19 mouse cellular contexts compared by ENCODE assay signal in the genomic region with DNA sequence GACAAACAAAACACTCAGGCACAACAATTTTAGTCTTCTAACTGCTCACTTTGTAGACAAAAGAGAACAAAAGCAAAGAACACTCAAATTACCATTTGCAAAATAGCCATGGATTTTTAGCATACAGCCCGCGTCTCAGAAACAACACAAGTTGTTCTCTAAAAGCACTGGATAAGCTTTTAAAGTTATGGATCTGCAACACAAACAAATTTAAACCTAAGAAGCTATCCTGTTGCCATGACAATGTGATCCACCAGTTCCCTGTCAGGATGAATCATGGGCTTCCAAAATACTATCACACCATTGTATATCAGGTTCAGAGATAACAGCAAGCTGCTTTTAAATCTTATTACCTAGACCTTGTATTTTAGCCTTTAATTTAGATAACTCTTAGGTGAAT.
DNase-seq lines count a peak whose midpoint lies in the region; ATAC-seq and TF ChIP-seq lines count a peak whose summit lies in the region.
"Had no signal": no experiment of that assay in that cellular context is flagged by ENCODE, and none has a peak within 500 bp of the region (broad histone marks: within the 10 kb centered on the region; RNA-seq: fewer than 3 reads in every experiment).

No protein-coding gene starts in this region.

- no peak for ATAC-seq in hindbrain, postnatal 0 days
- no peak for ATAC-seq in hindbrain, embryonic 13.5 days (ENCODE audit: low FRiP score)
- no peak for ATAC-seq in midbrain, embryonic 11.5 days (ENCODE audit: low FRiP score)
- ATAC-seq in midbrain, postnatal 0 days (ENCODE audit: low FRiP score): no peak
- ATAC-seq in granulocyte monocyte progenitor cell, adult 5-6 weeks (replicated peaks; ENCODE audit: poor library complexity, severe bottlenecking): no peak
- ATAC-seq: forebrain, embryonic 15.5 days; hindbrain, embryonic 16.5 days had no signal

- H3K4me1 ChIP-seq in hindbrain, postnatal 0 days (ENCODE audit: insufficient read depth, low read length): no peaks in the 10 kb centered on the region
- H3K4me1 ChIP-seq in hindbrain, embryonic 13.5 days (replicated peaks): peaks cover 5% of the 10 kb centered on the region; the same call in 1 of the 2 replicates
- H3K4me1 ChIP-seq in midbrain, embryonic 11.5 days (ENCODE audit: control insufficient read depth, insufficient read depth, low read length): no peaks in the 10 kb centered on the region
- no peaks in the 10 kb centered on the region for H3K4me1 ChIP-seq in midbrain, embryonic 10.5 days
- H3K4me1 ChIP-seq in midbrain, postnatal 0 days (ENCODE audit: insufficient read depth, low read length): no peaks in the 10 kb centered on the region
- H3K4me1 ChIP-seq: embryonic facial prominence, embryonic 15.5 days; heart, embryonic 13.5 days had no signal

- no peaks in the 10 kb centered on the region for H3K27me3 ChIP-seq in hindbrain, postnatal 0 days (ENCODE audit: insufficient read depth, low read length)
- no peaks in the 10 kb centered on the region for H3K27me3 ChIP-seq in hindbrain, embryonic 13.5 days
- no peaks in the 10 kb centered on the region for H3K27me3 ChIP-seq in midbrain, embryonic 11.5 days (ENCODE audit: control insufficient read depth, insufficient read depth, low read length)
- no peaks in the 10 kb centered on the region for H3K27me3 ChIP-seq in midbrain, embryonic 10.5 days (ENCODE audit: low read depth, poor library complexity, severe bottlenecking)
- no peaks in the 10 kb centered on the region for H3K27me3 ChIP-seq in midbrain, postnatal 0 days (ENCODE audit: insufficient read depth, low read length)
- H3K27me3 ChIP-seq: embryonic facial prominence, embryonic 15.5 days; forebrain, embryonic 15.5 days; heart, embryonic 13.5 days had no signal

- H3K9me3 ChIP-seq in hindbrain, postnatal 0 days (ENCODE audit: low read length): no peaks in the 10 kb centered on the region
- no peaks in the 10 kb centered on the region for H3K9me3 ChIP-seq in hindbrain, embryonic 13.5 days
- H3K9me3 ChIP-seq in midbrain, embryonic 11.5 days (ENCODE audit: control insufficient read depth, low read length): no peaks in the 10 kb centered on the region
- H3K9me3 ChIP-seq in midbrain, embryonic 10.5 days (replicated peaks): no peaks in the 10 kb centered on the region
- no peaks in the 10 kb centered on the region for H3K9me3 ChIP-seq in midbrain, postnatal 0 days (ENCODE audit: low read length)
- H3K9me3 ChIP-seq: embryonic facial prominence, embryonic 15.5 days; forebrain, embryonic 15.5 days had no signal

- DNase-seq in hindbrain, postnatal 0 days (ENCODE audit: low spot score): peak; percentile 18
- DNase-seq in midbrain, embryonic 11.5 days (ENCODE audit: low spot score, missing footprints): peak; percentile 41
- DNase-seq in midbrain, embryonic 10.5 days (ENCODE audit: low spot score): no peak
- peak; percentile 69 for DNase-seq in brain, adult 2 months (ENCODE audit: low read depth, low spot score)
- DNase-seq in midbrain, postnatal 0 days (ENCODE audit: low spot score): peak; percentile 33
- DNase-seq: cerebellum, adult 18-20 months; cerebellum, adult 9-11 months; cerebellum, postnatal 36 days; gastrocnemius, adult 2 months; gastrocnemius, postnatal 25 days; heart, adult 11 months; heart, postnatal 36 days had no signal

- H3K4me2 ChIP-seq in hindbrain, postnatal 0 days (ENCODE audit: low read depth, low read length): no peak overlapping the region
- H3K4me2 ChIP-seq in hindbrain, embryonic 13.5 days: no peak overlapping the region
- no peak overlapping the region for H3K4me2 ChIP-seq in midbrain, embryonic 11.5 days
- H3K4me2 ChIP-seq in midbrain, postnatal 0 days (ENCODE audit: low read depth, low read length, poor library complexity, severe bottlenecking): no peak overlapping the region
- H3K4me2 ChIP-seq: embryonic facial prominence, embryonic 15.5 days; forebrain, embryonic 15.5 days; heart, embryonic 13.5 days had no signal

- no peak overlapping the region for H3K4me3 ChIP-seq in hindbrain, postnatal 0 days (ENCODE audit: low read length)
- H3K4me3 ChIP-seq in hindbrain, embryonic 13.5 days: no peak overlapping the region
- no peak overlapping the region for H3K4me3 ChIP-seq in midbrain, embryonic 11.5 days (ENCODE audit: low read depth, low read length)
- no peak overlapping the region for H3K4me3 ChIP-seq in midbrain, embryonic 10.5 days
- no peak overlapping the region for H3K4me3 ChIP-seq in midbrain, postnatal 0 days (ENCODE audit: low read depth, low read length)
- H3K4me3 ChIP-seq: embryonic facial prominence, embryonic 15.5 days; erythroblast, embryonic 14.5 days; forebrain, embryonic 15.5 days; gastrocnemius, adult 2 months; heart, embryonic 13.5 days had no signal

- no peak overlapping the region for H3K9ac ChIP-seq in hindbrain, postnatal 0 days (replicated peaks; ENCODE audit: low read length)
- H3K9ac ChIP-seq in hindbrain, embryonic 13.5 days: no peak overlapping the region
- H3K9ac ChIP-seq in midbrain, embryonic 11.5 days (ENCODE audit: low read length): no peak overlapping the region
- no peak overlapping the region for H3K9ac ChIP-seq in midbrain, postnatal 0 days (replicated peaks; ENCODE audit: low read length, poor library complexity, severe bottlenecking)
- H3K9ac ChIP-seq: embryonic facial prominence, embryonic 15.5 days; forebrain, embryonic 15.5 days; heart, embryonic 13.5 days had no signal

- H3K27ac ChIP-seq in hindbrain, postnatal 0 days: 0 out of 2 replicates have a peak overlapping the region, but pooled peaks have one; percentile 20
- no peak overlapping the region for H3K27ac ChIP-seq in hindbrain, embryonic 13.5 days
- no peak overlapping the region for H3K27ac ChIP-seq in midbrain, embryonic 11.5 days (ENCODE audit: low read depth, low read length)
- H3K27ac ChIP-seq in midbrain, embryonic 10.5 days (replicated peaks): no peak overlapping the region
- no peak overlapping the region for H3K27ac ChIP-seq in midbrain, postnatal 0 days (ENCODE audit: low read depth, low read length)
- H3K27ac ChIP-seq: embryonic facial prominence, embryonic 15.5 days; forebrain, embryonic 15.5 days; gastrocnemius, adult 2 months; heart, embryonic 13.5 days had no signal

- no peak for TF ChIP-seq CTCF in hindbrain, postnatal 0 days (IDR thresholded peaks at IDR 0.05; ENCODE audit: low read depth)
- no peak for TF ChIP-seq CTCF in midbrain, postnatal 0 days (IDR thresholded peaks at IDR 0.05)

- no peaks in the 10 kb centered on the region for H3K36me3 ChIP-seq in hindbrain, postnatal 0 days (ENCODE audit: insufficient read depth, low read length)
- H3K36me3 ChIP-seq in hindbrain, embryonic 13.5 days: no peaks in the 10 kb centered on the region
- no peaks in the 10 kb centered on the region for H3K36me3 ChIP-seq in midbrain, embryonic 11.5 days (ENCODE audit: control insufficient read depth, insufficient read depth, low read length)
- no peaks in the 10 kb centered on the region for H3K36me3 ChIP-seq in midbrain, embryonic 10.5 days
- no peaks in the 10 kb centered on the region for H3K36me3 ChIP-seq in midbrain, postnatal 0 days (ENCODE audit: insufficient read depth, low read length)
- H3K36me3 ChIP-seq: embryonic facial prominence, embryonic 15.5 days; forebrain, embryonic 15.5 days; heart, embryonic 13.5 days had no signal

- WGBS in hindbrain, postnatal 0 days: 46% methylated on average over 2 of the region's 2 CpGs
- WGBS in hindbrain, embryonic 13.5 days: 55% methylated on average over 2 of the region's 2 CpGs
- 63% methylated on average over 2 of the region's 2 CpGs for WGBS in midbrain, embryonic 11.5 days
- WGBS in midbrain, embryonic 10.5 days: 65% methylated on average over 2 of the region's 2 CpGs
- 46% methylated on average over 2 of the region's 2 CpGs for WGBS in midbrain, postnatal 0 days
